Mouse (Mus musculus): Measurements from ENCODE around the gene Abcb6. TPM values are rescaled to one million over a fixed set of nuclear protein-coding genes. Genes with fewer than 3 reads are reported as not detected.

The Abcb6 gene
- polyA plus RNA-seq, 1 experiment = 24.0 TPM

Other genes starting within 250 kb of the Abcb6 start
- gene Cfap65, start 244.8 kb downstream of the Abcb6 start, polyA plus RNA-seq (2012; rRNA removed) = 0.09 and 0.25 TPM in 2 replicates
- gene Ihh, start 228.7 kb downstream of the Abcb6 start, polyA plus RNA-seq (2012; rRNA removed) = 45.0 and 78.1 TPM in 2 replicates
- 4.8 and 5.6 TPM in 2 replicates for gene Nhej1, start 55.2 kb downstream of the Abcb6 start, polyA plus RNA-seq (2012; rRNA removed)
- gene Slc23a3, start 46.5 kb downstream of the Abcb6 start, polyA plus RNA-seq (2012; rRNA removed) = 1.1 and 1.3 TPM in 2 replicates
- gene Cnppd1, start 37.7 kb downstream of the Abcb6 start, polyA plus RNA-seq (2012; rRNA removed) = 45.8 and 53.7 TPM in 2 replicates
- gene Retreg2, start 37.6 kb downstream of the Abcb6 start, polyA plus RNA-seq (2012; rRNA removed) = 79.0 and 93.9 TPM in 2 replicates
- 80.6 and 93.3 TPM in 2 replicates for gene Zfand2b, start 11.7 kb downstream of the Abcb6 start, polyA plus RNA-seq (2012; rRNA removed)
- 19.2 and 27.4 TPM in 2 replicates for gene Ankzf1, start 11.8 kb upstream of the Abcb6 start, polyA plus RNA-seq (2012; rRNA removed)
- gene Atg9a, start 11.8 kb upstream of the Abcb6 start, polyA plus RNA-seq (2012; rRNA removed) = 72.2 and 107 TPM in 2 replicates
- gene Glb1l, start 30.4 kb upstream of the Abcb6 start, polyA plus RNA-seq (2012; rRNA removed) = 2.1 and 4.4 TPM in 2 replicates
- 221 and 258 TPM in 2 replicates for gene Stk16, start 30.4 kb upstream of the Abcb6 start, polyA plus RNA-seq (2012; rRNA removed)
- 121 and 164 TPM in 2 replicates for gene Tuba4a, start 39.5 kb upstream of the Abcb6 start, polyA plus RNA-seq (2012; rRNA removed)
- gene A630095N17Rik, start 51.7 kb upstream of the Abcb6 start, polyA plus RNA-seq (2012; rRNA removed) = not detected in 2 replicates
- gene Dnajb2, start 56.0 kb upstream of the Abcb6 start, polyA plus RNA-seq (2012; rRNA removed) = 19.4 and 20.1 TPM in 2 replicates
- gene Ptprn, start 84.1 kb upstream of the Abcb6 start, polyA plus RNA-seq (2012; rRNA removed) = 6.4 and 6.5 TPM in 2 replicates
- 14.0 and 17.7 TPM in 2 replicates for gene Resp18, start 98.0 kb upstream of the Abcb6 start, polyA plus RNA-seq (2012; rRNA removed)
- 250 and 500 TPM in 2 replicates for gene Dnpep, start 137.6 kb upstream of the Abcb6 start, polyA plus RNA-seq (2012; rRNA removed)
- 353 and 360 TPM in 2 replicates for gene Des, start 179.9 kb upstream of the Abcb6 start, polyA plus RNA-seq (2012; rRNA removed)
- gene Speg, start 194.9 kb upstream of the Abcb6 start, polyA plus RNA-seq (2012; rRNA removed) = 20.6 and 22.7 TPM in 2 replicates

Data from large intestine, adult 2 months (tissue).